27 mouse cellular contexts compared by ENCODE assay signal in genomic region chr19:20310653-20311052, GRCm38 (mm10).
"Had no signal": no experiment of that assay in that cellular context is flagged by ENCODE, and none has a peak within 500 bp of the region (broad histone marks: within the 10 kb centered on the region; RNA-seq: fewer than 3 reads in every experiment).

No protein-coding gene starts in this region.

- H3K27me3 ChIP-seq: embryonic facial prominence, embryonic 12.5 days; embryonic facial prominence, embryonic 13.5 days; embryonic facial prominence, embryonic 15.5 days; forebrain, embryonic 15.5 days had no signal

- H3K9me3 ChIP-seq: embryonic facial prominence, embryonic 10.5 days; embryonic facial prominence, embryonic 12.5 days; embryonic facial prominence, embryonic 13.5 days; embryonic facial prominence, embryonic 15.5 days; forebrain, embryonic 15.5 days; heart, embryonic 10.5 days had no signal

- H3K27ac ChIP-seq: embryonic facial prominence, embryonic 10.5 days; embryonic facial prominence, embryonic 12.5 days; embryonic facial prominence, embryonic 13.5 days; embryonic facial prominence, embryonic 15.5 days; forebrain, embryonic 15.5 days; gastrocnemius, adult 2 months; heart, adult 2 months; heart, embryonic 10.5 days had no signal

- H3K4me1 ChIP-seq: embryonic facial prominence, embryonic 10.5 days; embryonic facial prominence, embryonic 12.5 days; embryonic facial prominence, embryonic 13.5 days; embryonic facial prominence, embryonic 15.5 days; forebrain, embryonic 15.5 days; heart, embryonic 10.5 days had no signal

- H3K4me3 ChIP-seq: embryonic facial prominence, embryonic 10.5 days; embryonic facial prominence, embryonic 12.5 days; embryonic facial prominence, embryonic 13.5 days; embryonic facial prominence, embryonic 15.5 days; erythroblast, embryonic 14.5 days; forebrain, embryonic 15.5 days; gastrocnemius, adult 2 months; heart, adult 2 months; heart, embryonic 10.5 days had no signal

- H3K9ac ChIP-seq: embryonic facial prominence, embryonic 12.5 days; embryonic facial prominence, embryonic 13.5 days; embryonic facial prominence, embryonic 15.5 days; forebrain, embryonic 15.5 days had no signal

- H3K4me2 ChIP-seq: embryonic facial prominence, embryonic 12.5 days; embryonic facial prominence, embryonic 13.5 days; embryonic facial prominence, embryonic 15.5 days; forebrain, embryonic 15.5 days; heart, embryonic 11.5 days had no signal

- ATAC-seq: forebrain, embryonic 15.5 days; forebrain, embryonic 16.5 days had no signal

- DNase-seq: cerebellum, adult 18-20 months; cerebellum, adult 2 months; cerebellum, adult 8-10 months; cerebellum, adult 9-10 months; cerebellum, adult 9-11 months; cerebellum, postnatal 10 days; cerebellum, postnatal 14 days; cerebellum, postnatal 25 days; cerebellum, postnatal 36 days; embryo, embryonic 11 days; gastrocnemius, adult 2 months; gastrocnemius, postnatal 10 days; gastrocnemius, postnatal 14 days; gastrocnemius, postnatal 25 days; gastrocnemius, postnatal 36 days; heart, adult 11 months; heart, adult 18-20 months; heart, adult 2 months had no signal

- H3K36me3 ChIP-seq: embryonic facial prominence, embryonic 10.5 days; embryonic facial prominence, embryonic 12.5 days; embryonic facial prominence, embryonic 13.5 days; embryonic facial prominence, embryonic 15.5 days; forebrain, embryonic 15.5 days; heart, embryonic 10.5 days had no signal
